Mouse (Mus musculus) ovary, postnatal 14 days (tissue): ENCODE data around the gene Rnf41.

ENCODE experiments used
- DNase-seq: peaks from one replicate; pipeline ENCODE4 v3.0.0; 2022; ENCODE audit warnings: low spot score

The Rnf41 gene

GRCm38 (mm10) chr10:128487861-128488712, 76.6 kb downstream of the Rnf41 start:
- DNase-seq, result no peak

- DNase-seq, result no peak
These were observed 77.3 kb downstream of the Rnf41 start for GRCm38 (mm10) chr10:128488776-128489175.

GRCm38 (mm10) chr10:128489380-128489779, 77.9 kb downstream of the Rnf41 start:
- no peak for DNase-seq

GRCm38 (mm10) chr10:128489785-128490184, 78.3 kb downstream of the Rnf41 start:
- DNase-seq, result no peak

- no peak for DNase-seq
These were observed 78.8 kb downstream of the Rnf41 start for GRCm38 (mm10) chr10:128490232-128490631.

GRCm38 (mm10) chr10:128490912-128491311, 79.5 kb downstream of the Rnf41 start:
- DNase-seq, result no peak
